Mouse (Mus musculus) thymus, adult 2 months (tissue): ENCODE measurements around the gene Pfdn5. TPM values are rescaled to one million over a fixed set of nuclear protein-coding genes. Genes with fewer than 3 reads are reported as not detected.

Experiments
- DNase-seq: peaks from one replicate; pipeline ENCODE4 v3.0.0; 2021
- H3K27ac ChIP-seq: fragments of 200-500 bp; 2 replicates; pipeline ENCODE4 v1.5.1; 2012; ENCODE audit warnings: low read length, control low read depth; ENCODE audit not compliant: control insufficient read depth, insufficient read depth
- H3K27me3 ChIP-seq: fragments of 200-500 bp; 2 replicates; pipeline ENCODE4 v1.6.1; 2012; ENCODE audit warnings: mild to moderate bottlenecking, low read length, moderate library complexity, mixed read lengths; ENCODE audit not compliant: control insufficient read depth, insufficient read depth
- H3K36me3 ChIP-seq: fragments of 200-500 bp; 2 replicates; pipeline ENCODE4 v1.6.1; 2012; ENCODE audit warnings: mild to moderate bottlenecking, low read length, moderate library complexity; ENCODE audit not compliant: control insufficient read depth, insufficient read depth
- H3K4me1 ChIP-seq: fragments of 200-500 bp; replicated peaks from 2 replicates; pipeline ENCODE4 v1.6.1; 2012; ENCODE audit warnings: low read length; ENCODE audit not compliant: control insufficient read depth, insufficient read depth
- H3K4me3 ChIP-seq: fragments of 200-500 bp; 2 replicates; pipeline ENCODE4 v1.5.1; 2012; ENCODE audit warnings: mild to moderate bottlenecking, low read length, control low read depth, moderate library complexity; ENCODE audit not compliant: control insufficient read depth, insufficient read depth
- CTCF ChIP-seq: fragments of 200-500 bp; IDR thresholded peaks from 2 replicates; pipeline ENCODE4 v1.5.1; 2012; ENCODE audit warnings: mild to moderate bottlenecking, control low read depth, low read length, moderate library complexity, borderline replicate concordance; ENCODE audit not compliant: control insufficient read depth, poor library complexity, insufficient read depth; ENCODE audit errors: extremely low read depth
- POLR2A ChIP-seq: fragments of 200-500 bp; IDR thresholded peaks from 2 replicates; pipeline ENCODE4 v1.6.1; 2012; ENCODE audit warnings: mild to moderate bottlenecking, low read length, control low read depth, moderate library complexity; ENCODE audit not compliant: control insufficient read depth, poor library complexity, insufficient read depth; ENCODE audit errors: extremely low read depth
- whole genome bisulfite sequencing: fragments of 180-500 bp; shearing (Covaris S2); methylation state at CpG from one replicate; pipeline ENCODE4 v1.1.7; 2018; 5-methylcytosine and 5-hydroxymethylcytosine counted together
- polyA plus RNA-seq: library from polyadenylated mRNA; depleted of rRNA; stranded (reverse); fragments of >200 nt; gene quantifications from 2 replicates; pipeline ENCODE4 v1.2.3, GENCODE M21; 2012

The Pfdn5 gene
- polyA plus RNA-seq, 1 experiment: 93.2 TPM

GRCm38 (mm10) chr15:102355871-102356441, 30.0 kb downstream of the Pfdn5 start:
- H3K4me1 ChIP-seq: peaks cover 21% of the 10 kb centered on the region
- H3K4me3 ChIP-seq: peak overlapping the region; percentile 26
- 7% methylated on average over 38 of the region's 38 CpGs for WGBS
- H3K27ac ChIP-seq: no peak overlapping the region
- no peak for DNase-seq
- no peaks in the 10 kb centered on the region for H3K36me3 ChIP-seq
- H3K27me3 ChIP-seq: peaks cover 20% of the 10 kb centered on the region
- no peak for TF ChIP-seq POLR2A
- no peak for TF ChIP-seq CTCF

DNA sequence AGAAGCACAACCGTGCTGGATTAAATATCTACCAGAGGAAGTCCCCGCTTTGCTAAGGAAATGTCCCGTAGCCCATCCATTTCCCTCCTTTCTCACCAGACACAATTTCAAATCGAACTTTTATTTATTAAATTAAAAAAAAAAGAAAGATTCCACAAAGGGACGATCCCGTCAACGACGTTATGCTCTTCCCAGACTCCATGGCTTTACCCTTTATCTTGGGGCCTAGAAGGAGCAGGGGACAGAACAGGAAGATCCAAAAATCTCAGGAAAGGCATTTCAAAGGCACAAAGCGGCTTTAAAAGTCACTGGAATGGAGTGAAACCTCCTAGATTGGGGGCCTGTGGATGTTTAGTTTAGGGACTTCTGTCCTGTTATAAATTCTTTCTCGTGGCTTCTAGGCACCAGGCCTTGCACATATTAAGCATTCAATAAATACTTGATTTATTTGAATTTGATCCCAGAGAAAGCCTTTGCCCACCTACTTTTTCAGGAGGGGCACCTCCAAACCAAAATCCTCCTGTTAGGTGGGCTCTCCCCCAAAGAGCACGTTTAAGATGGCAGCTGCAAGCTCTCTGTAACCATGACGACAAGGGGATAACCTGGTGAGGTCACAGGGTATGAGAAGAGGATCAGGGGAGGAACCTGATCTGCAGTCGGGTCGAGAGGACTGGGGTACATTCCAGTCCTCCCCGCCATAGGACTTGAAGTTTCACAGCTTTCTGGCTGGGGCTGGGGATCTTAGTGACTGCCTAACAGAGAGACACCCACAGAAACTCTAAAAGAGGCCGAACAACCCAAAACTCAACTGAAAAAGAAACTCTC, 30.8 kb downstream of the Pfdn5 start:
- H3K27me3 ChIP-seq: peaks cover 20% of the 10 kb centered on the region
- peaks cover 21% of the 10 kb centered on the region for H3K4me1 ChIP-seq
- no peak overlapping the region for H3K4me3 ChIP-seq
- H3K27ac ChIP-seq: no peak overlapping the region
- DNase-seq: no peak
- TF ChIP-seq CTCF: no peak
- TF ChIP-seq POLR2A: no peak
- H3K36me3 ChIP-seq: no peaks in the 10 kb centered on the region
- WGBS: 66% methylated on average over 16 of the region's 16 CpGs

- DNase-seq: peak; percentile 11
- Histone ChIP-seq H3K27ac (no peak overlapping the region), H3K27me3 (peaks cover 20% of the 10 kb centered on the region), H3K36me3 (no peaks in the 10 kb centered on the region), H3K4me1 (peaks cover 21% of the 10 kb centered on the region), H3K4me3 (no peak overlapping the region)
- WGBS: 3% methylated on average over 25 of the region's 25 CpGs
- TF ChIP-seq POLR2A: no peak
- no peak for TF ChIP-seq CTCF
These were observed 32.2 kb downstream of the Pfdn5 start for GRCm38 (mm10) chr15:102358126-102358525.

DNA sequence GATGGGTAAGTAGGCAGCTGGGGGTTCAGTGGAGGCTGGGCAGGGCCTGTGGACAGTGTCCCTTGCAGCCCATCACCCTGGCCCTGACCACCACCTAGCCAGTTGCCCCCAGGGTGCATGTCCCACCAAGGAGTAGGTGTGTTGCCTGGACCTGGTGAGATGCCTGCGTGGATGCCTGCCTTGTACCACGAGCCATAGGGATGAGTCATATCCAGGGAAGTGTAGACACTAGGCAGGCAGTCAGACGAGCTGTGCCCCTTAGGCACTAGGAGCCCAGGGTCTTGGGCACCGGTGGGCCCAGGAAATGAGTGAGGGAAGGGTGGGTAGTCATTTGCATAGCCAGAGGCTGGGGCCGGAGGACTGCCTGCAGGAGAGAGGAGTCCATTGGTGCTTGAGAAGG, 32.9 kb downstream of the Pfdn5 start:
- no peak for DNase-seq
- peaks cover 20% of the 10 kb centered on the region for H3K27me3 ChIP-seq
- no peak for TF ChIP-seq CTCF
- no peak for TF ChIP-seq POLR2A
- H3K36me3 ChIP-seq: no peaks in the 10 kb centered on the region
- no peak overlapping the region for H3K27ac ChIP-seq
- H3K4me3 ChIP-seq: no peak overlapping the region
- peaks cover 21% of the 10 kb centered on the region for H3K4me1 ChIP-seq
- WGBS: 56% methylated on average over 5 of the region's 5 CpGs

GRCm38 (mm10) chr15:102362648-102363047, 36.7 kb downstream of the Pfdn5 start:
- Histone ChIP-seq H3K27ac (no peak overlapping the region), H3K4me3 (no peak overlapping the region), H3K36me3 (no peaks in the 10 kb centered on the region), H3K27me3 (peaks cover 8% of the 10 kb centered on the region), H3K4me1 (peaks cover 8% of the 10 kb centered on the region; the same call in 1 of the 2 replicates)
- WGBS: 13% methylated on average over 14 of the region's 14 CpGs
- TF ChIP-seq CTCF (no peak), POLR2A (no peak)
- no peak for DNase-seq

DNA sequence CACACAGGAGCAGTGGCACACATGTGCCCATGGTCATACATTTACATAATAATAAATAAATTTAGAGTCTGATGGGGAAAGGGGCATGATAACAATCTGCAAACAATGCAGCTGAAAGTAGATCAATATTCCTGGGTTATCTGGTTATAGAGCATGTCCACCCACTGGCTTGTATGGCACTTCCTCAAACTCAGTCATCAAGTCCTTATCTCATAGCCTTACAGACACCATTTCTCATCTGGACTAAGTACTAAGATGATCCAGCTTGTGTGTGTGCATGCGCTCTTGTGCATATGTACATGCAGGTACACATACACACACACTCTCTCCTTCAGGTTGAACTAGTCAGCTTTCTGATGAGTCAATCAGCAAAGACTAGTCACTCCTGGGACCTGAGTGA, 38.8 kb downstream of the Pfdn5 start:
- DNase-seq: no peak
- H3K4me3 ChIP-seq: no peak overlapping the region
- peaks cover 2% of the 10 kb centered on the region for H3K27me3 ChIP-seq
- 97% methylated on average over 1 of the region's 1 CpGs for WGBS
- H3K36me3 ChIP-seq: no peaks in the 10 kb centered on the region
- H3K27ac ChIP-seq: no peak overlapping the region
- TF ChIP-seq CTCF (no peak), POLR2A (no peak)
- H3K4me1 ChIP-seq: no peaks in the 10 kb centered on the region
